Mouse (Mus musculus): ENCODE measurements around the gene Samt1.
"Not testable (repeated sequence)": the region's sequence is repeated elsewhere in the genome, so short reads cannot be mapped to it uniquely, and the experiment has no call there.

Samt1 gene

GRCm38 (mm10) chrX:154012540-154012939, at the start of gene Samt1:
Samt1 (minus strand) TSS chrX:154012640.
- in situ Hi-C loops (cut with MboI; ENCODE audit: low pct_unique_long_range_greater_than_20kb in 1 of 2, low sequenced_read_pairs in 2 of 2, unreplicated experiment in 1 of 2), result not testable (repeated sequence)

- in situ Hi-C loops (cut with MboI; ENCODE audit: low pct_unique_long_range_greater_than_20kb in 1 of 2, low sequenced_read_pairs in 2 of 2, unreplicated experiment in 1 of 2), result not testable (repeated sequence)
These were observed 42.5 kb upstream of the Samt1 start, which contains the start of gene Gm10057 for GRCm38 (mm10) chrX:154054939-154055338. Gm10057 (minus strand) TSS chrX:154055039.

GRCm38 (mm10) chrX:154033727-154034126, 21.3 kb upstream of the Samt1 start, which contains the start of gene 4921511M17Rik:
4921511M17Rik (minus strand) TSS chrX:154033827.
- in situ Hi-C loops (cut with MboI; ENCODE audit: low pct_unique_long_range_greater_than_20kb in 1 of 2, low sequenced_read_pairs in 2 of 2, unreplicated experiment in 1 of 2), result not testable (repeated sequence)

- in situ Hi-C loops (cut with MboI; ENCODE audit: low pct_unique_long_range_greater_than_20kb in 1 of 2, low sequenced_read_pairs in 2 of 2, unreplicated experiment in 1 of 2), result not testable (repeated sequence)
These were observed 35.5 kb downstream of the Samt1 start for GRCm38 (mm10) chrX:153976914-153977313.

GRCm38 (mm10) chrX:153976467-153976866, 36.0 kb downstream of the Samt1 start:
- in situ Hi-C loops (cut with MboI; ENCODE audit: low pct_unique_long_range_greater_than_20kb in 1 of 2, low sequenced_read_pairs in 2 of 2, unreplicated experiment in 1 of 2), result not testable (repeated sequence)

GRCm38 (mm10) chrX:153974450-153974849, 38.0 kb downstream of the Samt1 start:
- in situ Hi-C loops (cut with MboI; ENCODE audit: low pct_unique_long_range_greater_than_20kb in 1 of 2, low sequenced_read_pairs in 2 of 2, unreplicated experiment in 1 of 2), result no loop called here

- in situ Hi-C loops (cut with MboI; ENCODE audit: low pct_unique_long_range_greater_than_20kb in 1 of 2, low sequenced_read_pairs in 2 of 2, unreplicated experiment in 1 of 2), result not testable (repeated sequence)
These were observed 59.6 kb downstream of the Samt1 start for GRCm38 (mm10) chrX:153952866-153953265.
